Mouse (Mus musculus): ENCODE measurements around the gene Cdc20b.

Cdc20b gene

GRCm38 (mm10) chr13:113031351-113031750 lies 3.6 kb upstream of the Cdc20b start:
- no peak for DNase-seq (ENCODE audit: low read depth)

DNA sequence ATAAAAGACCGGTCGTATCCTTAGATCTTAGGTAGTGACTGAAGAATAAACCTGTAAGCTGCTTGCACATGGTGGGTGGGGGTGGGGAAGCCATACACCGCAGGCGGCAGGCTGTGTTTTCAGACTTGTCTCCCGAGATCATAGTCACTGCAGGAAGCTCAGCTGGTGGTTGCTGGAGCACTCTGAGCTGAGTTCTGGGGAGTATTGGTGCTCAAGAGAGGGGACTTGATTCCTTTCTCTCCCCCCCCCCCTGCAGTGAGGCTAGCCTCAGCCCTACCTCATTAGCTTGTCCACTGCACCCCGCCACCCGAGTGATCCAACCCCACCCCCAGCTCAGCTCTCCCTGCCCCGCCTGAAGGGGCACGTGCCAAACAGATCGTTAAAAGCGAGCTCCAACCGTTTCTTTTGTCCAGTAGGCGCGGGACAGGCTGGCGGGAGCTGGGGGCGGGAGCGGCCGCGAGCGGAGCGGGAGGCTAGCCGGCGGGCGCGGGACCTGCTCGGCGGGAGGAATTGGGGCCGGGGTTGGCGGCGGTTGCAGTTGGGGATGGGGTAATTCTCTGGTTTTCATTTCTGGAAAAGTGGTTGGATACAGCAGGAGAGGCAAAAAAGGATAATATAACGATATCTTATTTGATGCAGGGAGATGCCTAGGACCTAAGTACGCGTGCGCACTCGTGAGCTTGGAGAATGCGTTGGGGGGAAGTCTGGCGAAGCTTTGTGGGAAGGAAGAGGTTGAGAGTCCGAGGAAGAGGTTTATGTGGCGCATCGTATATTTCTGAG lies 2.9 kb upstream of the Cdc20b start:
- DNase-seq (ENCODE audit: low read depth), result no peak

GRCm38 (mm10) chr13:113032831-113033230 lies 2.1 kb upstream of the Cdc20b start:
- DNase-seq (ENCODE audit: low read depth), result no peak

- no peak for DNase-seq (ENCODE audit: low read depth)
Observed at GRCm38 (mm10) chr13:113034271-113034886, 532 bp upstream of the Cdc20b start.

DNA sequence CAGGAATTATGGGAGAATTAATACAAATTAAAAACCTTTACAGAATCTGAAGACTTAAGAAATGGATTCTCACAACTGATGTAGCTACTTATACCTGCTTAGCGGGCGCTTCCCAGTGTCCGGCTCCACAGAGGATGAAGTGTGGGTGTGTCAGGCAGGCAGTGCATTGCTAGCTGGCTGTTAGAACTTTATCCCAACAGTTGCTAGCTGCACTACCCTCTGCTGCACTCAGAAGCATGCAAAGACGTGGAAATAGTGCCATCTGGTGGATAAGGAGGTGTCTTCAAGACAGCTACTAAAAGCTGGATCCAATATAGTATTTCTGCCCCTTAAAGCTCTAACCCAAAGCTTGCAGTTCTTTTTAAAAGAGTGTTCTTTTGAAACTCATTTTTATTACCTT lies 941 bp downstream of the Cdc20b start:
- DNase-seq (ENCODE audit: low read depth), result peak; percentile 82

- DNase-seq (ENCODE audit: low read depth), result no peak
Observed at GRCm38 (mm10) chr13:113044876-113045275, 10.0 kb downstream of the Cdc20b start.

- DNase-seq (ENCODE audit: low read depth), result no peak
Observed at GRCm38 (mm10) chr13:113045458-113046110, 10.7 kb downstream of the Cdc20b start.

DNA sequence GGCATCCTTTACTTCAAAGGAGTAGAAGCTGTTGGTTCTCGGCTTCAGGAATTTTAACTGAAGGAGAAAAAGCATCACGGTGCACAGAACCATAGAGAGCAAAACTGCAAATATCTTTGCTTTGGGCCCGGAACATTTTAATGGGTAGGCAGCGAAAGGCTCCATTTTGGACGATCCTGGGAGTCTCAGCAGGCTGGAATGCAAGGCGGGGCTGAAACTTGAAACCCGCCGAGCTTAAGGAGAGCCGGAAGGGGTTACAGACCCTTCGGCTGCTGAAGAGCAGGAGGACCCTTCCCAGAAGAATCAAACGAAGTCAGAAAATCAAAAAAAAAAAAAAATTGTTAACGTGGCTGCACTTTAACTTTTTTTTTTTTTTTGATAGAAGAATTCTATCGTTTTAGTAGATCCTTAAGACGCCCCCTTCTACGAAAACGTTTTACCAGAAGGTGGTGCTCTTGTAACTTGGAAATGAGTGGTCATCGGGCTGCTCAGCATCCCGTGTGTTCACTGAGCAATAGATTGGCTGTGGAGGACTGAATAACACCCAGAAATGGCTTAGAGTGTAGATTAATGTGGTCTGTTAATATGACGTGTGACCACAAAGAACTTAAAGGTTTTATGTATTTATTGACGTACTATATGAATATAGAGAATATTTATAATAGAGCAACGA lies 11.4 kb downstream of the Cdc20b start, which contains the start of gene Gpx8:
Gpx8 (minus strand) TSS at position 200 of the 673 bp plus-strand sequence.
- peak; percentile 52 for DNase-seq (ENCODE audit: low read depth)

DNA sequence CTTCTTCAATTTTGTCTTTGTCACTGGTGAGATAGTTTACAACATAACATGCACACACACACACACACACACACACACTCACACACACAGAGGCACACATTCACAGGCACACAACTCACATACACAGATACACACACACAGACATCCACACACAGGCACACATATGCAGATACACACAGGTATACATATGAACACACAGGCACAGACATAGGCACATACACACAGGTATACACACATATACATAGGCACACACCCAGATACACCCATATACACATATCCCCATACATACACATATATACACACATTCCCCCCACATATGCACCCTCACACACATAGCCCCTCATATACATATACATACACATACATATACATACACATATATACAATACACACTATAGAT lies 12.1 kb downstream of the Cdc20b start:
- DNase-seq (ENCODE audit: low read depth), result no peak

- DNase-seq (ENCODE audit: low read depth), result no peak
Observed at GRCm38 (mm10) chr13:113047647-113048046, 12.7 kb downstream of the Cdc20b start.

DNA sequence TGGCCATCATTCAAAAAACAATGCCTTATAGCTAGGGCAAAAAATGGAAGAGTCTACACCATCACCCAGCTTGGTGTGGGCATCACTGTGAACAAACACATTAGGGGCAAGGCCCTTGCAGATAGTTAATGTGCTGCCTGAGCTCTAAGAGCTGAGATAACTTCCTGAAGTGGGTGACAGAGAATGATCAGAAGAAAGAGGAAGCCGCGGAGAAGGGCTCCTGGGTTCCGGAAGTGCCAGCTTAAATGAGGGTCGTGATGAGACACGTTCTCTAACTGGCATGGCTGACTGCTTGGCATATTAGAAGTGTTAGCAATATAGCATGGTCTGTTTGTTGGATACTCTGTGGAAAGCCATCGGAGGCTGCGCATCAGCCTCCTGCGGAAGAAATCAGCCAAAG lies 19.3 kb downstream of the Cdc20b start:
- DNase-seq (ENCODE audit: low read depth), result no peak

DNA sequence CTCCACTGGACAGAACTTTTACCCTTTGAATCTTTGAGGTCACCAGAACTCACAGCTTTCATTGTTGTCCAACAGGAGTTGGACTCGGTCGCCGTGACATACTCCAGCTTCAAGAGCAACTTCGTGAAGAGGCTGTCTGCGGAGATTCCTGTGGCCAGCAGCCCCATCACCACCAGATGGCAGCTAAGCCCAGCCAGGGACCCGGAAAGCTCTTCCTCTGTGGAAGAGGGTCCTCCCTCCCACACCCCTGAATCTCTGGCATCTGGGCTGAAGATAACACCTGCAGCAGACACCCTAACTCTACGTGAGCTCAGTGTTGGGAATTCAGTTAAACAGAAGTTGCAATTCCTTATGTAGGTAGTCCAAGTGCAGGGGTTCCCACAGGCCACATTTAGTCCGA lies 20.9 kb downstream of the Cdc20b start:
- DNase-seq (ENCODE audit: low read depth), result no peak

- DNase-seq (ENCODE audit: low read depth), result no peak
Observed at GRCm38 (mm10) chr13:113061746-113062145, 26.8 kb downstream of the Cdc20b start.

- no peak for DNase-seq (ENCODE audit: low read depth)
Observed at GRCm38 (mm10) chr13:113064542-113064941, 29.6 kb downstream of the Cdc20b start.

GRCm38 (mm10) chr13:113079021-113079420 lies 44.1 kb downstream of the Cdc20b start:
- no peak for DNase-seq (ENCODE audit: low read depth)

DNA sequence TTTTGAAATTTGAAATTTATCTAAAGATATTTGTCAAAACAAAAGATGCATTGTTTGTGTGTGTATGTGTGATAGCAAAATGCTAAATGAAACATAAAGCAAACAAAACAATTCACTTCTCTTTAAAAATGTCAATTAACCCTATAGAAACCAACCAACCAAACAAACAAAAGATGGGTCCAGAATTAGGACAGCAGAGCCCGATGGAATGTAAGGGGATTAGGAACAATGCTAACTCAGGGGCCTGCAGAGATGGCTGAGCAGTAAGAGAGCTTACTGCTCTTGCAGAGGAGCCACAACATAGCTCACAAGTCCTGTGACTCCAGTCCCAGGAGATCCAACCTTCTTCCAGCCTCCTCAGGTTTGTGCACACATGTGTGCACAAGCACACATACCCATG lies 47.2 kb downstream of the Cdc20b start:
- DNase-seq (ENCODE audit: low read depth), result no peak

DNA sequence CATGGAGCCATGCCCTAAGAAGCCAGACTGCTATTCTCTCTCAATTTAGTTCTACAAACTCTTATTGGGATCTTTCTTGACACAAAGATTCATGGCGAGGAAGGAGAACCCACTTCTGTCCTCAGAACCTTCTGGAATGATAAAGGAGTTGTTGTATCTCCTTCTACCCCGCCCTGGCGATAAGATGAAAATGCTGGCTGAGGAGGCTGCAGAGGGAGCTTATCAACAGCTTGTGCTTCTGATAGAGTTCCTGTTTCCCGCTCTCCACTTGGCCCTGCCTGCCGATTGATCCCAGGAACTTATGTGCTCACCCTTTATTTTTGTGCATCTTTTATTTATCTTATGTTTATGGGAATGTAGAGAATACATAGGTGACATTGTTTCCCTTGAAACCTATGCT lies 49.8 kb downstream of the Cdc20b start:
- no peak for DNase-seq (ENCODE audit: low read depth)

- no peak for DNase-seq (ENCODE audit: low read depth)
Observed at GRCm38 (mm10) chr13:113087226-113088017, 52.5 kb downstream of the Cdc20b start.

DNA sequence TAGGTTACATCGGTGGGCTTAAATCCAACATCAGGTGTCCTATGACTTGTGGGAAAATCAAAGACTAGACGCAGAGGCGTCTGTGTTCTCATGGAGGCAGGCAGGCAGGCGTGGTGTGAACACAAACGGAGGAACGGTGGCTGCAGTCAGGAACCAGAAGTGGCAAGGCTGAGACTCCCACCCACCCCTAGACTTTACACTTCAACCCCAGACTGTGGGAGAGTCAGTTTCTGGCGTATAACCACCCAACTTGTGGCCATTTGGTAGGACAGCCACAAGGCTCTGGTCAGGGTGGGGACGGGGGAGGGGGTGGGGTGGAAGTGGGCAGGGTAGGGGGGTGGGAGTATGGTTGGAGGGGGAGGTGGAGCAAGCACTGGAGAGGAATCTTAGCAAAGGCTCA lies 55.6 kb downstream of the Cdc20b start:
- DNase-seq (ENCODE audit: low read depth), result no peak

- no peak for DNase-seq (ENCODE audit: low read depth)
Observed at GRCm38 (mm10) chr13:113094618-113095017, 59.7 kb downstream of the Cdc20b start.

GRCm38 (mm10) chr13:113097011-113097410 lies 62.1 kb downstream of the Cdc20b start:
- no peak for DNase-seq (ENCODE audit: low read depth)

GRCm38 (mm10) chr13:113098406-113098805 lies 63.5 kb downstream of the Cdc20b start:
- DNase-seq (ENCODE audit: low read depth), result no peak
